Mouse (Mus musculus) kidney, postnatal 0 days (tissue): Measurements from ENCODE around the gene Padi1. TPM values are rescaled to one million over a fixed set of nuclear protein-coding genes. Genes with fewer than 3 reads are reported as not detected.

Source experiments
- ATAC-seq: fragments of 200-750 bp; cut with Nextera tagmentation; replicated peaks from 2 replicates; pipeline ENCODE4 v1.8.0; 2017; ENCODE audit warnings: low read depth, moderate number of reproducible peaks, moderate TSS enrichment, moderate library complexity; ENCODE audit not compliant: low FRiP score
- DNase-seq: peaks from one replicate; pipeline ENCODE4 v3.0.0-alpha.2; 2016; ENCODE audit warnings: low spot score
- H3K27ac ChIP-seq: fragments of 300-500 bp; sonication (generic); 2 replicates; pipeline ENCODE4 v1.5.1; 2014; ENCODE audit warnings: mild to moderate bottlenecking
- H3K27me3 ChIP-seq: fragments of 300-500 bp; sonication (generic); 2 replicates; pipeline ENCODE4 v1.6.1; 2014; ENCODE audit warnings: low read length, mixed read lengths; ENCODE audit not compliant: insufficient read depth
- H3K36me3 ChIP-seq: fragments of 300-500 bp; sonication (generic); 2 replicates; pipeline ENCODE4 v1.6.1; 2014; ENCODE audit warnings: low read length, mixed read lengths; ENCODE audit not compliant: insufficient read depth
- H3K4me1 ChIP-seq: fragments of 300-500 bp; sonication (generic); replicated peaks from 2 replicates; pipeline ENCODE4 v1.6.1; 2014; ENCODE audit warnings: antibody characterized with exemption, low read length, mixed read lengths; ENCODE audit not compliant: insufficient read depth
- H3K4me2 ChIP-seq: fragments of 300-500 bp; sonication (generic); 2 replicates; pipeline ENCODE4 v1.6.1; 2014; ENCODE audit warnings: mild to moderate bottlenecking, low read length, moderate library complexity, mixed read lengths
- H3K4me3 ChIP-seq: fragments of 300-500 bp; sonication (generic); replicated peaks from 2 replicates; pipeline ENCODE4 v1.5.1; 2014; ENCODE audit warnings: low read depth, low read length
- H3K9ac ChIP-seq: fragments of 300-500 bp; sonication (generic); 2 replicates; pipeline ENCODE4 v1.6.1; 2014; ENCODE audit warnings: low read depth, low read length
- H3K9me3 ChIP-seq: fragments of 300-500 bp; sonication (generic); replicated peaks from 2 replicates; pipeline ENCODE4 v1.6.1; 2016; ENCODE audit warnings: low read length, inconsistent platforms, mixed read lengths
- CTCF ChIP-seq: IDR thresholded peaks from 2 replicates; pipeline ENCODE4 v1.5.1; 2016; ENCODE audit warnings: antibody characterized with exemption, low read depth, mild to moderate bottlenecking, moderate library complexity
- WGBS: fragments of 180-500 bp; shearing (Covaris S2); extraction: QIAGEN DNeasy Blood & Tissue Kit; methylation state at CpG from one replicate; pipeline ENCODE4 v1.1.7; 2014; 5-methylcytosine and 5-hydroxymethylcytosine counted together
- polyA plus RNA-seq: library from polyadenylated mRNA; unstranded; fragments of >200 nt; fragmentation: Nextera tagmentation; extraction: Ambion mirVana; gene quantifications from 2 replicates; pipeline ENCODE4 v1.2.1, GENCODE M21; 2015

Gene Padi1
- polyA plus RNA-seq, 1 experiment from 2014 or later = 0.28 TPM

DNA sequence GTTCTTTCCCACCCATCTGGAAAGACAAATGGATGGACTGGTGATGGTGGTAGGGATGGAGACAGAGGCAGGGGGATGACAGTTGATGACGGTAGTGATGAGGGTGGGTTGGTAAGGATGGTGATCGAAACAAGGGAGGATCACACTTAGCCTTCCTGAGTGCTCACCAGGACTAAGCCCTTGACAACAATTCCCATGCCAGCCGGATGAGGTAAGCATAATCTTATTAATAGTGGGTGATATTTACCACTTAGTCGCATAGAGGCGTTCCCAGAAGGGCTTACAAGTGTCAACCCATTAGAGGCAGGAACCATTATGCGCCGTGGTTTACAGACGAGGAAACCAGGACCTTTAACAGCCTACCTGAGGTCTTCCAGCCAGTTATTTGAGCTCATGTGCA is 24.4 kb upstream of the Padi1 start:
- H3K36me3 ChIP-seq = no peaks in the 10 kb centered on the region
- ATAC-seq = no peak
- no peaks in the 10 kb centered on the region for H3K4me1 ChIP-seq

DNA sequence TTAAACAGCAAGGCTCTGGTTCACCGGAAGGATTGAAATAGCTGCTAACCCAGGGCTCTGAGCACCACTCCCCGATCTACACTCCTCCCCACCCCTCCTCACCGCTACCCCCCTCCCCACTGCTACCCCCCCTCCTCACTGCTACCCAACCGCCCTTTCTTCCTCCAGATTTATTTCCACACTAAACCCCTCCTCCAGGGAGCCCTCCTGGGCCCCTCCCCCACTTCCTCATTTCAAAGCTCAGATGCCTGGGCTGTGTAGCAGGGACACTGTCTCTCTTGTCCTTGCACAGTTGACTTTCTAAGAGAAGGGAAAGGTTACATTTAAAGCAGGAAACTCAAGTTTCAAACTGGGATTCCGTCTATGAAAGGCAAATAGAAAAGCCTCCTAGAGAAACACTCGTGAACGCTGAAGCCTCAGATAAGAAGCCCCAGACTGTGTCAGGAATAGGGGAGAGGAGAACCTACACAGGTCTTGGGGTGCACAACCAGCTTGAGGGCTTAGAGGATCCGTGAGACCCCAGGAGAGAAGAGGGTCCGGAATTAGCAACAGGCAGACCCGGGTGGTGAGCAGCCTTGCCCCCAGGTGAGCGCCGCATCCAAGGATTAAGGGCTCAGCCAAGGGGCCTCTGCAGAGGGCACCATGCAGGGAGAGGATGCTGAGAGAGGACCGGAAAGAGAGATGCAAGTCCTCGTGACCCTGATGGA is 23.1 kb upstream of the Padi1 start:
- WGBS = 10% methylated on average over 14 of the region's 14 CpGs

More for the DNA sequence above, 24.4 kb upstream of the Padi1 start:
- no peak for DNase-seq
- 89% methylated on average over 8 of the region's 8 CpGs for WGBS
- Histone ChIP-seq H3K4me3 (no peak overlapping the region), H3K27ac (no peak overlapping the region), H3K27me3 (no peaks in the 10 kb centered on the region), H3K4me2 (no peak overlapping the region), H3K9me3 (peaks cover 3% of the 10 kb centered on the region; the same call in 1 of the 2 replicates), H3K9ac (no peak overlapping the region)
- no peak for TF ChIP-seq CTCF

DNA sequence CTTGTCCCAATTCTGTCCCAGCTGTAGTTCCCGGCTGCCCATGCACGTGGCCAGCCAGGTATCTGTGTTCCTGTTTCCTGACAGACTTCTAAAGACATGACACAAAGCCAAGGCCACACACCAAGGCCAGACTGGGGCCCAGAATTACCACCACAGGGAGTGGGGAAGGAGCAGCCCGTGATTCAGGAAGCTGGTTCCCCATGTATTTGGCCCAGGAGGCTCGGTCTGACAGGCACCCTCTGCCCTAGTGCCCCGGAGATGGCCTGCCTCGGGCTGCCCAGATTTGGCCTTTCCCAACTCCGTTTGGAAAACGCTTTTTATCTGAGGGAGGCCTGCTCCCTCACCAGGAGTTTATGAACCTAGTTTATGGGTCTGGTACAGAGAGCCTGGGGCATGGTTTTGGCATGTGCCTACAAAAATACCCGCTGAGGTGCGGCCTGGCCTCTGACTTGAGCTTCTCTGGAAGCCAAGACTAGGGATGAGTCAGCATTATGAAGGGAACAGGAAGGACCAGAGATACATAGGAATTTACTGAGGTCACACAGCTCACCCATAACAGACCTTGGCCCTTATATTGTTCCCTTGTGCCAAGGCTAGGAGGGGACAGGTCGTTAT is 16.6 kb upstream of the Padi1 start:
- Histone ChIP-seq H3K9ac (no peak overlapping the region), H3K27ac (no peak overlapping the region), H3K27me3 (no peaks in the 10 kb centered on the region), H3K4me2 (no peak overlapping the region), H3K4me1 (no peaks in the 10 kb centered on the region), H3K4me3 (no peak overlapping the region), H3K36me3 (no peaks in the 10 kb centered on the region), H3K9me3 (no peaks in the 10 kb centered on the region)
- no peak for ATAC-seq
- TF ChIP-seq CTCF = no peak
- no peak for DNase-seq
- WGBS = 71% methylated on average over 11 of the region's 11 CpGs

More for the DNA sequence above, 23.1 kb upstream of the Padi1 start:
- H3K27ac ChIP-seq = no peak overlapping the region
- H3K9me3 ChIP-seq = peaks cover 3% of the 10 kb centered on the region; the same call in 1 of the 2 replicates
- DNase-seq (peak; percentile 23), ATAC-seq (no peak)
- no peaks in the 10 kb centered on the region for H3K36me3 ChIP-seq
- no peaks in the 10 kb centered on the region for H3K4me1 ChIP-seq
- no peaks in the 10 kb centered on the region for H3K27me3 ChIP-seq
- no peak for TF ChIP-seq CTCF
- no peak overlapping the region for H3K4me3 ChIP-seq
- H3K9ac ChIP-seq = no peak overlapping the region
- H3K4me2 ChIP-seq = peak overlapping the region; percentile 24; the same call in 1 of the 2 replicates

DNA sequence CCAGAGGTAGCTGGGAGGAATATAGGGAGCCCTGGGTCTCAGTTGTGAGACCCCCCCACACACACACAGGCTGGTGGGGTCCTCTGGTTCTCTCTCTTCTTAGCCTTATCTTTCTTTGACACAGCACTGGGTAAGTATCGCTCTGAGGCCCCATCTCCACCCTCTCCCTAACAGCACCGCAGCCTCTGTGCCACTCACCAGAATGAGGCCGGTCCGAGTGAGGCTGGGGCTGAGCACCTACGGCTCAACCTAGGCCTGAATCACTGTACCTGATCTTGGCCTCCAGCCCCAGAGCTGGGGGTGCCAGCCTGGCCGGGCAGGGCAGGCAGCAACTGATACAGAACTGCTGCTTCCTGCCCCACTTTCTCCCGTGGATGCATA is 15.2 kb upstream of the Padi1 start:
- Histone ChIP-seq H3K36me3 (no peaks in the 10 kb centered on the region), H3K4me3 (no peak overlapping the region), H3K4me1 (no peaks in the 10 kb centered on the region), H3K27me3 (no peaks in the 10 kb centered on the region), H3K9ac (no peak overlapping the region), H3K9me3 (no peaks in the 10 kb centered on the region), H3K27ac (no peak overlapping the region), H3K4me2 (no peak overlapping the region)
- WGBS = 86% methylated on average over 7 of the region's 7 CpGs
- no peak for TF ChIP-seq CTCF
- DNase-seq (no peak), ATAC-seq (no peak)

DNA sequence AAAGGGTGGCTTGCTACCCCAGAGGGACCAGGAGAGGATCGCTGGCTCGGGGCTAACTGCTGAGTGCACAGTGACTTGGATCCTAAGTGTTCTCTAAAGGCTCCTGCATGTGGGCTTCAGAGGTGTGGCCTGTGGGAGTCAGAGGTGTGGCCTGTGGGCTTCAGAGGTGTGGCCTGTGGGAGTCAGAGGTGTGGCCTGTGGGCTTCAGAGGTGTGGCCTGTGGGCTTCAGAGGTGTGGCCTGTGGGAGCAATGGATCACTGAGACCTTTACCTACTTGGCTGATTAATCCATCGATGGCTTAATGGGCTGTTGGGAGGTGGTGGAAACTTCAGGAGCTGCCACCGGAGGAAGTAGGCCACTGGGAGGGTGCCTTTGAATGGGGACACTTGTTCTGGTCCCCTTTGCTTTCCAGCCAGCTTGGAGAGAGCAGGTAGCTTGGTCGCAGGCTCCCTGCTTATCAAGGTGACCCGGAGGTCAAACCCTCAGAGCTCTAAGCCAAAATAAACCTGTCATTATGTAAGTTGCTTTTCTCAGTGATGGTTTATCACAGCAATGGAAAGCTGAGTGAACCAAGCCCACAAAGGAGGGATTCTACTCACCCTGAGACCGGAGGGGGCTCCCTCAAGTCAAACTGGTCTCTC is 14.7 kb upstream of the Padi1 start:
- no peak for TF ChIP-seq CTCF

DNA sequence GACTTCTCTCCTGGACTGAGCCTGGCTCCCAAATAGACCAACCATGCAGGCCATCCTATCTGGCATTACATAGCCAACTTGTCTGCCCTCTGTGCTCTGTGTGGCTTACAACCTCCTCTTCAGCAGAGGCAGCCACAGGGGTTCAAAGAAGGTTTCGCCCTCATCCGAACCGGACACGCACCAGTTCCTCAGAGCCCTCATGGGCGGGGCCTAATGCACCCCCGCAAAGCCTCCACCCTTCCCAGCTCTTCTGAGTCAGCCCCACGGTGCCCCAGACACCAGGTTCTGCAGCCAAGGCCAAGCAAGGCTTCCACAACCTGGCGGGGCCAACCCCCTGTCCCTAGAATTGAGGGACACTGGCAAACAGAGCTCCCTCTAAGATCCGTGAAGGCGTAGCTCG is 13.7 kb upstream of the Padi1 start:
- no peak overlapping the region for H3K27ac ChIP-seq
- no peak overlapping the region for H3K4me2 ChIP-seq
- WGBS = 56% methylated on average over 11 of the region's 11 CpGs
- H3K4me1 ChIP-seq = no peaks in the 10 kb centered on the region
- DNase-seq (no peak), ATAC-seq (no peak)
- H3K9ac ChIP-seq = no peak overlapping the region
- TF ChIP-seq CTCF = no peak
- H3K27me3 ChIP-seq = no peaks in the 10 kb centered on the region
- H3K36me3 ChIP-seq = no peaks in the 10 kb centered on the region
- no peaks in the 10 kb centered on the region for H3K9me3 ChIP-seq
- H3K4me3 ChIP-seq = no peak overlapping the region

More for the DNA sequence above, 14.7 kb upstream of the Padi1 start:
- H3K9ac ChIP-seq = no peak overlapping the region
- no peak overlapping the region for H3K4me2 ChIP-seq
- DNase-seq (no peak), ATAC-seq (peak; percentile 47)
- 47% methylated on average over 7 of the region's 7 CpGs for WGBS
- no peak overlapping the region for H3K27ac ChIP-seq
- no peaks in the 10 kb centered on the region for H3K27me3 ChIP-seq
- H3K4me3 ChIP-seq = no peak overlapping the region
- H3K36me3 ChIP-seq = no peaks in the 10 kb centered on the region
- no peaks in the 10 kb centered on the region for H3K4me1 ChIP-seq
- no peaks in the 10 kb centered on the region for H3K9me3 ChIP-seq
